Mouse (Mus musculus) lung, embryonic 15.5 days (tissue): Measurements from ENCODE around the gene Rwdd2b. TPM values are rescaled to one million over a fixed set of nuclear protein-coding genes. Genes with fewer than 3 reads are reported as not detected.
A peak's percentile ranks its signal among the peaks of the same experiment; 100 is the strongest.

Experiments used
- ATAC-seq: fragments of 200-750 bp; cut with Nextera tagmentation; 2 replicates; pipeline ENCODE4 v1.8.0; 2017; ENCODE audit warnings: moderate number of reproducible peaks, borderline replicate concordance; ENCODE audit not compliant: low FRiP score, low TSS enrichment; ENCODE audit errors: extremely low read depth
- H3K27ac ChIP-seq: fragments of 300-500 bp; sonication (generic); 2 replicates; pipeline ENCODE4 v1.5.1; 2015; ENCODE audit warnings: moderate library complexity, mild to moderate bottlenecking, inconsistent platforms
- H3K27me3 ChIP-seq: fragments of 300-500 bp; sonication (generic); 2 replicates; pipeline ENCODE4 v1.6.1; 2015; ENCODE audit warnings: inconsistent platforms
- H3K36me3 ChIP-seq: fragments of 300-500 bp; sonication (generic); 2 replicates; pipeline ENCODE4 v1.6.1; 2015; ENCODE audit warnings: inconsistent platforms
- H3K4me1 ChIP-seq: fragments of 300-500 bp; sonication (generic); 2 replicates; pipeline ENCODE4 v1.6.1; 2015; ENCODE audit warnings: inconsistent platforms
- H3K4me2 ChIP-seq: fragments of 300-500 bp; sonication (generic); 2 replicates; pipeline ENCODE4 v1.6.1; 2015; ENCODE audit warnings: inconsistent platforms, mild to moderate bottlenecking, moderate library complexity
- H3K4me3 ChIP-seq: fragments of 300-500 bp; sonication (generic); 2 replicates; pipeline ENCODE4 v1.5.1; 2015; ENCODE audit warnings: mild to moderate bottlenecking, inconsistent platforms
- H3K9ac ChIP-seq: fragments of 300-500 bp; sonication (generic); 2 replicates; pipeline ENCODE4 v1.6.1; 2015; ENCODE audit warnings: inconsistent platforms
- H3K9me3 ChIP-seq: fragments of 300-500 bp; sonication (generic); 2 replicates; pipeline ENCODE4 v1.6.1; 2016; ENCODE audit warnings: inconsistent platforms
- WGBS: fragments of 180-500 bp; shearing (Covaris S2); methylation state at CpG from one replicate; pipeline ENCODE4 v1.1.7; 2015; 5-methylcytosine and 5-hydroxymethylcytosine counted together
- polyA plus RNA-seq: library from polyadenylated mRNA; unstranded; fragments of >200 nt; fragmentation: Nextera tagmentation; extraction: Ambion mirVana; gene quantifications from 2 replicates; pipeline ENCODE4 v1.2.1, GENCODE M21; 2015

Gene Rwdd2b
- polyA plus RNA-seq, 1 experiment from 2014 or later: 11.9 TPM

DNA sequence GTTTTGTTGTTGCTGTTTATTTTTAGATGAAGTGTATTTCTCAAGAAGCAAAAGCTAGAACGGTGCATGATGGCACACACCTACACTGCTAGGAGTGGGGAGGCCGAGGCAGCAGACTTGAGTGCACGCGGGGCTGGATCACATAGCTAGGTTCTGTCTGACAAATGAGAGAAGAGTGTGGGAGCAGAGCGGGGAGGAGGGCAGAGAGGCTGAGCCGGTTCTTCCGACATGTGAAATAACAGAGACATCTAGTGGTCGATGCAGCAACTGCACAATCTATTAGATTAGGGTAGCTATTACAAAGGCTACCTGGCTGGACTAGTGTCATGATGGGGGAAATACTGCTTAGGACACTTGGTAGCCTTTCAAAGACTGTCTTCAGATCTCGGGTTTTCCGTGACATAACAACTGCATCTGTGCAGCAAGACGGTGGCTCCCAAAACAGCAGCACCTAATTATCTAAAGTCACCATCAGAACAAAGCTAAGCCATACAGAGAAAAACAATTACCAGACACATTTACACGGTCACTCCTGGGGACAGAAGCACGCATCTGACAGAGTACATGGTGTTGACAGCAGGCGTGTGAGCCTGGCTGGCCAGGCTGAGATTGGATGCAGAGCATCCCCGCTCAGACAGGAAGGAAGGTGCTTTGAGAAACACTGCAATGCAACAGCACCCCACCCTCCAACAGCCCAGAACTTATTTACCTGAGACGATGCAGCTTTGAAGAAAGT, 46.4 kb downstream of the Rwdd2b start:
- Histone ChIP-seq H3K9me3 (no peaks in the 10 kb centered on the region), H3K27ac (no peak overlapping the region), H3K4me1 (no peaks in the 10 kb centered on the region), H3K4me3 (no peak overlapping the region), H3K36me3 (peaks cover 58% of the 10 kb centered on the region), H3K9ac (no peak overlapping the region), H3K4me2 (no peak overlapping the region), H3K27me3 (no peaks in the 10 kb centered on the region)
- WGBS: 44% methylated on average over 16 of the region's 16 CpGs
- ATAC-seq: peak; percentile 78; the same call in 1 of the 2 replicates

DNA sequence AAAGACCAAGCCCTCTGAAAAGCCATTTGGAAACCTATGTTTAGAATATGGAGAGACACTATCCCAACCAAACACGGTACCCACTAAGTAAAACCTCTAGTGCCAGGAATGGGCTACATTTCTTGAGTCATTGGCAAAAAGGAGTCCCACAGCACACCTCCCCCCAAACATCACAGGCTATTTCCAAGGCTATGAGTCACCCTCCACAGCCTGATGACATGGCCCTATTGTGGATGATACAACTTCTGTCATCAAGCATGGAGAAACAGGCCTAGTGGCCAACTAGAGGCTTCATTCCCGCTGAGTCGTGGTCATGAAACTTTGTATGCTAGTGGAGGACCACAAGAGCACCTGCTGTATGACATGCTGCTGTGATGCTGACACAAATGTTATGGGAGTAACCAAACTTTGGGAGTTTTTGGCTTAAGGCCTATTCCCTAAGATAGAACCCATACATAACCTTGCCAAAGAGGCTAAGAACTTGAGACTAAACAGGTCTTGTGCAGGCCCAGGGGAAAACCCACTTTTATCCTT, 52.9 kb downstream of the Rwdd2b start:
- Histone ChIP-seq H3K4me2 (no peak overlapping the region), H3K9ac (no peak overlapping the region), H3K9me3 (no peaks in the 10 kb centered on the region), H3K4me3 (no peak overlapping the region), H3K4me1 (no peaks in the 10 kb centered on the region), H3K27me3 (no peaks in the 10 kb centered on the region), H3K27ac (no peak overlapping the region), H3K36me3 (peaks cover 46% of the 10 kb centered on the region)
- 94% methylated on average over 3 of the region's 3 CpGs for WGBS
- ATAC-seq: no peak

DNA sequence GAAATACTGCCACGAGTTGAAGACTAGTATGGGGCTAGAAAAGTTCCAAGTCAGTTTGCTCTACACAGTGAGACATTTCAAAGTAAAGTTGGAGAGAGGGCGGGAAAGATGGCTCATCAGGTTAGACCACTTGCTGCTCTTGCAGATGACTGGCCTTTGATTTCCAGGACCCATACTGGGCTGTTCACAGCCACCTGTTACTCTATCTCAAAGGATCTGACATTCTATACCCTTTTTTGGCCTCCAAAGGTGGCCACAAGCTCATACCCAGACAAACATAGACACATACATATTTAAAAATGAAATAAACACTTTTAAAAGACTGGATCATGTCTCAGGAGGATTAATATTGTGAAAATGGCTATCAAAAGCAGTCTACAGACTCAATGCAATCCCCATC, 56.0 kb downstream of the Rwdd2b start:
- no peak for ATAC-seq
- Histone ChIP-seq H3K4me3 (no peak overlapping the region), H3K9ac (no peak overlapping the region), H3K27me3 (no peaks in the 10 kb centered on the region), H3K4me2 (no peak overlapping the region), H3K9me3 (no peaks in the 10 kb centered on the region), H3K4me1 (no peaks in the 10 kb centered on the region), H3K27ac (no peak overlapping the region), H3K36me3 (peaks cover 66% of the 10 kb centered on the region)
- WGBS: 80% methylated on average over 2 of the region's 2 CpGs

Other genes starting within 250 kb of the Rwdd2b start
- 21.1 and 21.4 TPM in 2 replicates for gene N6amt1, start 86.4 kb downstream of the Rwdd2b start, polyA plus RNA-seq
- 29.5 and 29.6 TPM in 2 replicates for gene Ltn1, start 8.0 kb downstream of the Rwdd2b start, polyA plus RNA-seq
- gene Usp16, start 14.1 kb upstream of the Rwdd2b start, polyA plus RNA-seq: 38.6 and 43.8 TPM in 2 replicates
- gene Cct8, start 55.3 kb upstream of the Rwdd2b start, polyA plus RNA-seq: 426 and 430 TPM in 2 replicates
- 0.57 and 0.82 TPM in 2 replicates for gene Map3k7cl, start 112.8 kb upstream of the Rwdd2b start, polyA plus RNA-seq